Mouse (Mus musculus) v-Abl transformed pro-B cells (cell line): ENCODE results near the gene Gm10471.
"Not testable (repeated sequence)": the region's sequence is repeated elsewhere in the genome, so short reads cannot be mapped to it uniquely, and the experiment has no call there.

ENCODE experiments used
- in situ Hi-C, 2 experiments: fragments of 400-800 bp; cut with MboI; formaldehyde crosslinking; loops; one replicate each; pipeline ENCODE4 v1.15.1; 2025; ENCODE audit not compliant: unreplicated experiment in 2 of 2

Gm10471 gene

DNA sequence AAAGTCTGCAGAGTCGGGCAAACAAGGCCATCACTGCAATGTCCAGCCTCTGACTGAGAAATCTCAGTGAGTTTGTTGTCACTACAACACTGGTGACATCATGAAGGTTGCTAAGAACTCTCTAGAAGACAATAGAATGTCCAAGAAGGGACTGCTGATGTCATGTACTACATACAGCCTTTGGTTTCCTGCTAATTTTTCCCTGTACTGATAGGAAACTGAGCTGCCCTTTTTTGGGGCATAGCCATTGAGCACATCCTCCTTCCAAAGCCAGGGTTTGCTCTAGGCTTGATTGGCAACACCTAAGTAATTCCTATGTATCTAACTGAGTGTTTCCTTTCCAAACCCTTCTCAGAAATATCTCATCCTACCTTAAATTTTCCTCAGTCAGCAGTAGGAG, at the start of gene Gm10471:
Gm10471 (minus strand) TSS at position 101 of the 400 bp plus-strand sequence.
- in situ Hi-C loops, result not testable (repeated sequence)

- in situ Hi-C loops, result not testable (repeated sequence)
Measured at GRCm38 (mm10) chr5:26121321-26121720, 32.2 kb upstream of the Gm10471 start, which contains the start of gene Gm10220. TSS of gene Gm10220 (minus strand) at chr5:26121421.

DNA sequence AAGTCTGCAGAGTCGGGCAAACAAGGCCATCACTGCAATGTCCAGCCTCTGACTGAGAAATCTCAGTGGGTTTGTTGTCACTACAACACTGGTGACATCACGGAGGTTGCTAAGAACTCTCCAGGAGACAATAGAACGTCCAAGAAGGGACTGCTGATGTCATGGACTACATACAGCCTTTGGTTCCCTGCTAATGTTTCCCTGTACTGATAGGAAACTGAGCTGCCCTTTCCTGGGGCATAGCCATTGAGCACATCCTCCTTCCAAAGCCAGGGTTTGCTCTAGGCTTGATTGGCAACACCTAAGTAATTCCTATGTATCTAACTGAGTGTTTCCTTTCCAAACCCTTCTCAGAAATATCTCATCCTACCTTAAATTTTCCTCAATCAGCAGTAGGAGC, 16.2 kb upstream of the Gm10471 start, which contains the start of gene 5031410I06Rik:
5031410I06Rik (minus strand) TSS at position 101 of the 400 bp plus-strand sequence.
- in situ Hi-C loops, result not testable (repeated sequence)

GRCm38 (mm10) chr5:26079023-26079422, 10.1 kb downstream of the Gm10471 start:
- in situ Hi-C loops, result not testable (repeated sequence)

DNA sequence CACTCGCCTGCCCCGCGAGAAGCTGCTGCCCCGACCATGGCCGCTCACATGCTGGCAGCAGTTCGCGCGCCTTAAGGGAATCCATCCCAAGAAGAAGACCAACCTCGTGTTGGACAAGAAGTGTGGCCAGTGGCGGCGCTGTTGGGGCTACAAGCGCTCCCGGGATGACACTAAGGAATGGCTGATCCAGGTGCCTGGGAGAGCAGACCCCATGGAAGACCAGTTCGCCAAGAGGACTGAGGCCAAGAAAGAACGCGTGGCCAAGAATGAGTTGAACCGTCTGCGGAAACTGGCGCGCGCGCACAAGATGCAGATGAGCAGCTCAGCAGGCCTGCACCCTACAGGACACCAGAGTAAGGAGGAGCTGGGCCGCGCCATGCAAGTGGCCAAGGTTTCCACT, 18.4 kb downstream of the Gm10471 start:
- in situ Hi-C loops, result no loop called here

- in situ Hi-C loops, result not testable (repeated sequence)
Measured at GRCm38 (mm10) chr5:26058481-26058880, 30.6 kb downstream of the Gm10471 start, which contains the start of gene Gm7347. TSS of gene Gm7347 (minus strand) at chr5:26058581.

- in situ Hi-C loops, result loop anchor here in 1 of 2 experiments (25.0 kb wide), 1 partner anchor 102 kb away; the partner anchor contains the start of gene Gm21663
Measured at GRCm38 (mm10) chr5:26039458-26039857, 49.6 kb downstream of the Gm10471 start, which contains the start of gene Speer4a. TSS of gene Speer4a (minus strand) at chr5:26039558.
